Mouse (Mus musculus): ENCODE data around the gene Slc39a8.

DNA sequence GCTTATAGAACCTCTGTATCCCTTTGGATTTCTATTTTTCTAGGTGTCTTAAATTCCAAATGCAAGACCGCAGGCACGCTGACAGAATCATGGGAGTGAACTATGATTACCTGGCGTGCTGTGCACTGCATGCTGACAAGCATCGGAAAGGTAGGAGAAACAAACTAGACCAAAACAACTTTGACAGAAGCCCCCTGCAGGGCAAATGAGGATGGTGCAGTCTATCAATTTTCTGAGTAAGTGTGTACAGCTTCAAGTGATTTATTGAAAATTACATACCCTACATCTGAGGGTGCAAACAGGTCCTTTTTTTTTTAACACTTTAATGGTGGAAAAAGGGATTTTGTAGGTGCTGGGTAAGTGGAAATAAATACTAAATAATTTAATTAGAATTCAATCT is 103.1 kb downstream of the Slc39a8 start:
- TF ChIP-seq TAL1 (IDR thresholded peaks at IDR 0.05; ENCODE audit: low read length) (no peak), GATA1 (IDR thresholded peaks at IDR 0.05; ENCODE audit: low read length) (no peak)
